Mouse (Mus musculus): ENCODE measurements at regions not wholly inside any gene's neighbourhood (a gene's known extent, or its start where the extent isn't known, plus 50 kb on each side); places are given as distances from the start of the nearest gene placed in this dataset.

DNA sequence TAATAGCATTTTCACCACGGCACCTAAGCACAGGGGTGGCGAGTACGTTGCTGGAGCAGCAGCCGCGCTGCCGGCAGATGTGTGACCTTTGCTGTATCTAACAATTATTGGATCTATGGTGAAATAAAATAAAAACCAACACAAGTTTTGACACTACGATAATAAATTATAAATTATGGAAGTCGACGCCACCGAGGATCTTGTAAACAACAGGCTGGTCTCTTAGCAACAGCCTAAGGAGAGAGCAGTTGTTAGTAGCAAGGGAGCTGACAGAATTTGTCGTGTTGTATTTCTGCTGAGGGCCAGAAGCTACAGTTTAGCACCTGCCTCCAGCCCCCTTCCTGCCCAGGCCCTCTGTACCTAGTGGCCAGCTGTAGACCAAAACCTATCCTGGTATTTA lies 535.8 kb upstream of the 3110018I06Rik start:
- TF ChIP-seq CTCF (IDR thresholded peaks at IDR 0.05; ENCODE audit: control insufficient read depth, insufficient read depth, insufficient replicate concordance, low read depth, low read length): no peak
- TF ChIP-seq POLR2A (IDR thresholded peaks at IDR 0.05; ENCODE audit: control insufficient read depth, low read depth, low read length): no peak

Measured in testis, adult 2 months (tissue).